Mouse (Mus musculus) testis, adult 2 months (tissue): ENCODE results near the gene Cnfn. TPM values are rescaled to one million over a fixed set of nuclear protein-coding genes. Genes with fewer than 3 reads are reported as not detected.
A peak's percentile ranks its signal among the peaks of the same experiment; 100 is the strongest.
"Not testable (repeated sequence)": the region's sequence is repeated elsewhere in the genome, so short reads cannot be mapped to it uniquely, and the experiment has no call there.

Source experiments
- H3K27ac ChIP-seq: fragments of 200-500 bp; 2 replicates; pipeline ENCODE4 v1.5.1; 2012; ENCODE audit warnings: low read depth, low read length; ENCODE audit not compliant: control insufficient read depth, insufficient read depth
- H3K27me3 ChIP-seq: fragments of 200-500 bp; 2 replicates; pipeline ENCODE4 v1.6.1; 2012; ENCODE audit warnings: mild to moderate bottlenecking, low read length, moderate library complexity; ENCODE audit not compliant: control insufficient read depth, insufficient read depth
- H3K36me3 ChIP-seq: fragments of 200-500 bp; 2 replicates; pipeline ENCODE4 v1.6.1; 2012; ENCODE audit warnings: mild to moderate bottlenecking, low read length; ENCODE audit not compliant: control insufficient read depth, insufficient read depth
- H3K4me1 ChIP-seq: fragments of 200-500 bp; 2 replicates; pipeline ENCODE4 v1.6.1; 2012; ENCODE audit warnings: low read length; ENCODE audit not compliant: control insufficient read depth, insufficient read depth
- H3K4me3 ChIP-seq: fragments of 200-500 bp; 2 replicates; pipeline ENCODE4 v1.5.1; 2012; ENCODE audit warnings: low read depth, mild to moderate bottlenecking, low read length, moderate library complexity, mixed read lengths; ENCODE audit not compliant: control insufficient read depth
- CTCF ChIP-seq: fragments of 200-500 bp; IDR thresholded peaks from 2 replicates; pipeline ENCODE4 v1.5.1; 2012; ENCODE audit warnings: low read depth, mild to moderate bottlenecking, inconsistent platforms, low read length, moderate library complexity; ENCODE audit not compliant: control insufficient read depth, insufficient read depth, insufficient replicate concordance
- POLR2A ChIP-seq: fragments of 200-500 bp; IDR thresholded peaks from 2 replicates; pipeline ENCODE4 v1.6.1; 2012; ENCODE audit warnings: low read depth, mild to moderate bottlenecking, inconsistent platforms, low read length, moderate library complexity; ENCODE audit not compliant: control insufficient read depth
- polyA plus RNA-seq: library from polyadenylated mRNA; depleted of rRNA; stranded (reverse); fragments of >200 nt; gene quantifications from 2 replicates; pipeline ENCODE4 v1.2.3, GENCODE M21; 2012

The Cnfn gene
- polyA plus RNA-seq, 1 experiment: 0.26 TPM

DNA sequence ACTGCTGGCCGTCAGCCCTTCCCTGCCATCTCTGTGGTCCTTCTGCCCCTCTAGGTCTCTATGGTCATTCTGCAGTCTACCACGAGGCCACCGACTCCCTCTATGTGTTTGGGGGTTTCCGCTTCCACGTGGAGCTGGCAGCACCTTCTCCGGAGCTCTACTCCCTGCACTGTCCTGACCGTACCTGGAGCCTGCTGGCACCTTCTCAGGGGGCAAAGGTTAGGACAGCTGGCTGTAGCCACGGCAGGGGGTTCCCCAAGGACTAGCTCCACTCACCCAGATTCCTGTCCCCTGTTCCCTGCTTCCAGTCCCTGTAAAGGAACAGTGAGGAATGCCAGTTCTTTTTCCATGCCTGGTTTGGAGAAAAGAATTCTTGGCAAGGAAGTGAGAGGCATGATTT lies 20.7 kb downstream of the Cnfn start:
- Histone ChIP-seq H3K4me3 (no peak overlapping the region), H3K27me3 (no peaks in the 10 kb centered on the region), H3K36me3 (no peaks in the 10 kb centered on the region), H3K27ac (no peak overlapping the region), H3K4me1 (peaks cover 2% of the 10 kb centered on the region; the same call in 1 of the 2 replicates)
- TF ChIP-seq POLR2A (no peak), CTCF (no peak)

GRCm38 (mm10) chr7:25341000-25341784 lies 28.3 kb downstream of the Cnfn start:
- Histone ChIP-seq H3K27ac (no peak overlapping the region), H3K4me1 (peaks cover 6% of the 10 kb centered on the region), H3K36me3 (no peaks in the 10 kb centered on the region), H3K27me3 (no peaks in the 10 kb centered on the region), H3K4me3 (no peak overlapping the region)
- no peak for TF ChIP-seq POLR2A
- no peak for TF ChIP-seq CTCF

- Histone ChIP-seq H3K4me1 (peaks cover 4% of the 10 kb centered on the region), H3K27me3 (no peaks in the 10 kb centered on the region), H3K27ac (no peak overlapping the region), H3K36me3 (no peaks in the 10 kb centered on the region), H3K4me3 (no peak overlapping the region)
- no peak for TF ChIP-seq CTCF
- no peak for TF ChIP-seq POLR2A
Measured at GRCm38 (mm10) chr7:25339329-25339728, 30.2 kb downstream of the Cnfn start.

DNA sequence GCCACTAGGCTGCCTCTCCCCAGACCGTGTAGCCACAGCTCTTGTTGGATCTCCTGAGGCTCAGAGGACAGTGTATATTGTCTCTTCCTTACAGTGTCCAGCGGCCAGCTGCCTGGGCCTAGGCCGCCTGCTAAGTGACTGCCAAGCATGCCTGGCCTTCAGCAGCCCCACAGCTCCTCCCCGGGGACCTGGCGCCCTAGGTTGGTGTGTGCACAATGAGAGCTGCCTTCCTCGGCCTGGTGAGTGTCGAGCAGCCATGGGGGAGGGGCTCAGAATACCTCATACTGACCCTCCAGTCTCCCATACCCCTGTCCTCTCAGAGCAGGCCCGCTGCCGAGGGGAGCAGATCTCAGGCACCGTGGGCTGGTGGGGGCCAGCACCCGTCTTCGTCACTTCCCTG lies 35.1 kb downstream of the Cnfn start:
- H3K4me3 ChIP-seq: no peak overlapping the region
- peaks cover 4% of the 10 kb centered on the region for H3K4me1 ChIP-seq
- no peaks in the 10 kb centered on the region for H3K36me3 ChIP-seq
- H3K27me3 ChIP-seq: no peaks in the 10 kb centered on the region
- TF ChIP-seq CTCF (no peak), POLR2A (no peak)
- no peak overlapping the region for H3K27ac ChIP-seq

DNA sequence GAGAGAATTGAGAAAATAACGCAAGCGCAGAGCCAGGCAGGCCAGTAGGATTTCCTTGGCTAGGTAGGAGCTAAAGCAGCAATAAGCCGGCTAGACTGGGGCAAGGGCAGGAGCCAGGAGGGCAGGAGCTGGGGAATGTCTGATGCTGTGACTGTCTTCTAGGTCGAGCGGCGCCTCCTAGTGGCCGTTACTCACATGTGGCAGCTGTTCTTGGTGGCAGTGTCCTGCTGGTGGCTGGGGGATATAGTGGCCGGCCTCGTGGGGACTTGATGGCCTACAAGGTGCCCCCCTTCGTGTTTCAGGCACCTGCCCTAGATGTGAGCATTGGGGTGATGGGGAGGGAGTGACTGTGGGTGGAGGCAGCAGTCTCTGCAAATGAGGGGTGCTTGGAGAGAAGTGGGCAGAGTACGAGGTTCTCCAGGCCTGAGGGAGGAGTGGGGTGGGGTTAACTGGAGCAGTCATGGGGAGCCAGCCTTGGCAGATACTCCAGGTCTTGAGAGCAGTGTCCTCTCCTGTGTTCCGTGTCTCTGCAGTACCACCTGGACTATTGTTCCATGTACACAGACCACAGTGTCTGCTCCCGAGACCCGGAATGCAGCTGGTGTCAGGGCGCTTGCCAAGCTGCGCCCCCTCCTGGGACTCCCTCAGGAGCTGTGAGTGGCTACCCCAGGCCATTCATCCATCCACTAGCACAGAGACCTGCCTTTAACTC lies 35.8 kb downstream of the Cnfn start:
- Histone ChIP-seq H3K27me3 (no peaks in the 10 kb centered on the region), H3K4me3 (no peak overlapping the region), H3K4me1 (peaks cover 4% of the 10 kb centered on the region), H3K36me3 (no peaks in the 10 kb centered on the region), H3K27ac (no peak overlapping the region)
- TF ChIP-seq CTCF (peak; percentile 80; the same call in 1 of the 2 replicates), POLR2A (no peak)

GRCm38 (mm10) chr7:25326233-25326632 lies 43.3 kb downstream of the Cnfn start:
- TF ChIP-seq POLR2A (no peak), CTCF (no peak)
- no peaks in the 10 kb centered on the region for H3K27me3 ChIP-seq
- H3K27ac ChIP-seq: no peak overlapping the region
- peaks cover 12% of the 10 kb centered on the region for H3K4me1 ChIP-seq
- H3K36me3 ChIP-seq: no peaks in the 10 kb centered on the region
- H3K4me3 ChIP-seq: no peak overlapping the region

GRCm38 (mm10) chr7:25325431-25325830 lies 44.1 kb downstream of the Cnfn start:
- H3K27me3 ChIP-seq, H3K27ac ChIP-seq, H3K4me3 ChIP-seq, H3K36me3 ChIP-seq: not testable (repeated sequence)
- H3K4me1 ChIP-seq: peaks cover 14% of the 10 kb centered on the region

DNA sequence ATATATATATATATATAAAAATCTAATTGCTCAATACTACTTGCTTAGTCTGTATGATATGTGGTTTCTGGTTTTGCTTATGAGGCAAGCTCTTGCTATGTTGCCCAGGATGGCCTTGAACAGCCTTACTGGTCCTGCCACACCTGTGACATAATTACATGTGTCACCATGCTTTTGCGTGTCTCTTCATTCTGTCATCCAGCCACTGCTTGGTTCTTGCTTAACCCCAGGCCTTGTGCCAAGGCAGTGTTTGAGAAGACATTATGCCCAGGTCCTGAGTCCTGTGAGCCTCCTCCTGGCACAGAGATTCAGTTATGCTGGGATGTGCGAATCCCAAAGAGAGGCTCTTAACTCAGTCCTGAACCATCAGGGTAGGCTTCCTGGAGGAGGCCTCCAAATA lies 46.3 kb downstream of the Cnfn start:
- no peak overlapping the region for H3K27ac ChIP-seq
- peaks cover 14% of the 10 kb centered on the region for H3K4me1 ChIP-seq
- TF ChIP-seq POLR2A (no peak), CTCF (no peak)
- H3K36me3 ChIP-seq: no peaks in the 10 kb centered on the region
- H3K4me3 ChIP-seq: no peak overlapping the region
- no peaks in the 10 kb centered on the region for H3K27me3 ChIP-seq
